Mouse (Mus musculus) cerebellum, adult 11 months (tissue): ENCODE data around the gene Chuk.

ENCODE experiments used
- DNase-seq: peaks from one replicate; pipeline ENCODE4 v3.0.0; 2022

Chuk gene

GRCm38 (mm10) chr19:44104393-44104792, 2.9 kb downstream of the Chuk start:
- no peak for DNase-seq

- no peak for DNase-seq
These were observed 4.3 kb downstream of the Chuk start for GRCm38 (mm10) chr19:44103001-44103400.

- no peak for DNase-seq
These were observed 6.4 kb downstream of the Chuk start for GRCm38 (mm10) chr19:44100840-44101239.

GRCm38 (mm10) chr19:44086278-44086677, 21.0 kb downstream of the Chuk start:
- no peak for DNase-seq

GRCm38 (mm10) chr19:44080920-44081319, 26.4 kb downstream of the Chuk start:
- DNase-seq: no peak

- no peak for DNase-seq
These were observed 27.3 kb downstream of the Chuk start for GRCm38 (mm10) chr19:44080023-44080422.

GRCm38 (mm10) chr19:44077024-44077423, 30.3 kb downstream of the Chuk start:
- DNase-seq: no peak

- no peak for DNase-seq
These were observed 30.8 kb downstream of the Chuk start for GRCm38 (mm10) chr19:44076457-44076856.

GRCm38 (mm10) chr19:44074986-44075385, 32.3 kb downstream of the Chuk start:
- no peak for DNase-seq

- no peak for DNase-seq
These were observed 36.1 kb downstream of the Chuk start for GRCm38 (mm10) chr19:44071166-44071565.

GRCm38 (mm10) chr19:44069914-44070232, 37.4 kb downstream of the Chuk start:
- DNase-seq: no peak

- peak; percentile 89 for DNase-seq
These were observed 38.0 kb downstream of the Chuk start, which contains the start of gene Erlin1 for GRCm38 (mm10) chr19:44069121-44069913. Erlin1 (minus strand) TSS chr19:44069785.

GRCm38 (mm10) chr19:44068232-44068631, 39.0 kb downstream of the Chuk start:
- DNase-seq: no peak

- no peak for DNase-seq
These were observed 39.8 kb downstream of the Chuk start for GRCm38 (mm10) chr19:44067323-44068049.

- no peak for DNase-seq
These were observed 42.5 kb downstream of the Chuk start for GRCm38 (mm10) chr19:44064734-44065133.

- no peak for DNase-seq
These were observed 43.5 kb downstream of the Chuk start for GRCm38 (mm10) chr19:44063773-44064172.

- DNase-seq: no peak
These were observed 47.1 kb downstream of the Chuk start for GRCm38 (mm10) chr19:44060226-44060625.

- no peak for DNase-seq
These were observed 52.0 kb downstream of the Chuk start for GRCm38 (mm10) chr19:44055173-44055826.

GRCm38 (mm10) chr19:44050388-44050787, 56.9 kb downstream of the Chuk start:
- no peak for DNase-seq

- no peak for DNase-seq
These were observed 58.0 kb downstream of the Chuk start for GRCm38 (mm10) chr19:44049282-44049681.

- no peak for DNase-seq
These were observed 61.4 kb downstream of the Chuk start for GRCm38 (mm10) chr19:44045847-44046246.

- DNase-seq: no peak
These were observed 65.2 kb downstream of the Chuk start for GRCm38 (mm10) chr19:44042121-44042520.

- DNase-seq: no peak
These were observed 73.9 kb downstream of the Chuk start for GRCm38 (mm10) chr19:44033396-44033795.
